Mouse (Mus musculus) stomach, postnatal 0 days (tissue): ENCODE results near the gene Zfp937. TPM values are rescaled to one million over a fixed set of nuclear protein-coding genes. Genes with fewer than 3 reads are reported as not detected.
"Not testable (repeated sequence)": the region's sequence is repeated elsewhere in the genome, so short reads cannot be mapped to it uniquely, and the experiment has no call there.

ENCODE experiments used
- ATAC-seq: fragments of 200-750 bp; cut with Nextera tagmentation; 2 replicates; pipeline ENCODE4 v1.8.0; 2017; ENCODE audit not compliant: low FRiP score, low TSS enrichment
- DNase-seq: peaks from one replicate; pipeline ENCODE4 v3.0.0-alpha.2; 2016; ENCODE audit warnings: low spot score
- H3K27ac ChIP-seq: fragments of 300-500 bp; sonication (generic); replicated peaks from 2 replicates; pipeline ENCODE4 v1.5.1; 2014; ENCODE audit warnings: mild to moderate bottlenecking, control low read depth
- H3K27me3 ChIP-seq: fragments of 300-500 bp; sonication (generic); 2 replicates; pipeline ENCODE4 v1.6.1; 2014; ENCODE audit warnings: low read length; ENCODE audit not compliant: control insufficient read depth, insufficient read depth
- H3K36me3 ChIP-seq: fragments of 300-500 bp; sonication (generic); 2 replicates; pipeline ENCODE4 v1.6.1; 2014; ENCODE audit warnings: low read length, mixed read lengths; ENCODE audit not compliant: control insufficient read depth, insufficient read depth
- H3K4me1 ChIP-seq: fragments of 300-500 bp; sonication (generic); replicated peaks from 2 replicates; pipeline ENCODE4 v1.6.1; 2014; ENCODE audit warnings: antibody characterized with exemption; ENCODE audit not compliant: control insufficient read depth, insufficient read depth
- H3K4me2 ChIP-seq: fragments of 300-500 bp; sonication (generic); replicated peaks from 2 replicates; pipeline ENCODE4 v1.6.1; 2014; ENCODE audit warnings: low read depth, mild to moderate bottlenecking, control low read depth, moderate library complexity
- H3K4me3 ChIP-seq: fragments of 300-500 bp; sonication (generic); 2 replicates; pipeline ENCODE4 v1.5.1; 2014; ENCODE audit warnings: low read depth, low read length, control low read depth
- H3K9ac ChIP-seq: fragments of 300-500 bp; sonication (generic); 2 replicates; pipeline ENCODE4 v1.6.1; 2014; ENCODE audit warnings: mild to moderate bottlenecking, low read length, control low read depth, mixed read lengths
- H3K9me3 ChIP-seq: fragments of 300-500 bp; sonication (generic); 2 replicates; pipeline ENCODE4 v1.6.1; 2016; ENCODE audit warnings: low read length; ENCODE audit not compliant: control insufficient read depth
- CTCF ChIP-seq: IDR thresholded peaks from 2 replicates; pipeline ENCODE4 v1.5.1; 2016; ENCODE audit warnings: antibody characterized with exemption, low read depth, mild to moderate bottlenecking, moderate library complexity
- EP300 ChIP-seq: optimal IDR thresholded peaks from 2 replicates; pipeline ENCODE3; 2016; ENCODE audit warnings: antibody characterized with exemption
- WGBS: fragments of 180-500 bp; shearing (Covaris S2); extraction: QIAGEN DNeasy Blood & Tissue Kit; methylation state at CpG from one replicate; pipeline ENCODE4 v1.1.7; 2014; 5-methylcytosine and 5-hydroxymethylcytosine counted together
- polyA plus RNA-seq: library from polyadenylated mRNA; unstranded; fragments of >200 nt; fragmentation: Nextera tagmentation; extraction: Ambion mirVana; gene quantifications from 2 replicates; pipeline ENCODE4 v1.2.1, GENCODE M21; 2015

Gene Zfp937
- 2.4 and 2.7 TPM in 2 replicates for polyA plus RNA-seq

GRCm38 (mm10) chr2:150217600-150218362 lies at the start of gene Zfp937:
Zfp937 (plus strand) TSS chr2:150218073.
- H3K9me3 ChIP-seq, H3K4me1 ChIP-seq, H3K9ac ChIP-seq, H3K36me3 ChIP-seq, H3K27me3 ChIP-seq: not testable (repeated sequence)
- ATAC-seq (peak; percentile 100), DNase-seq (peak; percentile 56)
- Histone ChIP-seq H3K4me2 (peak within 1 kb of the TSS; percentile 45), H3K4me3 (peak within 1 kb of the TSS; percentile 33), H3K27ac (0 out of 2 replicates have a peak within 1 kb of the TSS, but pooled peaks have one; percentile 18)
- WGBS, result 0% methylated on average over 15 of the region's 15 CpGs

GRCm38 (mm10) chr2:150173833-150174232 lies 44.0 kb upstream of the Zfp937 start:
- Histone ChIP-seq H3K36me3 (no peaks in the 10 kb centered on the region), H3K27ac (no peak overlapping the region), H3K9me3 (no peaks in the 10 kb centered on the region), H3K4me2 (no peak overlapping the region), H3K4me1 (no peaks in the 10 kb centered on the region), H3K4me3 (no peak overlapping the region), H3K9ac (no peak overlapping the region), H3K27me3 (no peaks in the 10 kb centered on the region)
- TF ChIP-seq EP300 (no peak), CTCF (no peak)
- no peak for DNase-seq
- ATAC-seq, result no peak

- H3K4me3 ChIP-seq, H3K9me3 ChIP-seq, H3K27ac ChIP-seq, H3K27me3 ChIP-seq, H3K4me2 ChIP-seq, DNase-seq, H3K9ac ChIP-seq, H3K36me3 ChIP-seq, H3K4me1 ChIP-seq, ATAC-seq: not testable (repeated sequence)
- WGBS, result 75% methylated on average over 4 of the region's 4 CpGs
Observed at GRCm38 (mm10) chr2:150179579-150179978, 38.3 kb upstream of the Zfp937 start, which contains the start of gene Gm10770. Gm10770 (minus strand) TSS chr2:150179679.

- H3K4me2 ChIP-seq, ATAC-seq: not testable (repeated sequence)
Observed at GRCm38 (mm10) chr2:150181046-150181445, 36.8 kb upstream of the Zfp937 start.

GRCm38 (mm10) chr2:150181570-150181999 lies 36.3 kb upstream of the Zfp937 start, which contains the start of gene Gm14139:
Gm14139 (plus strand) TSS chr2:150181755.
- not testable (repeated sequence) for H3K27ac ChIP-seq, ATAC-seq

More at GRCm38 (mm10) chr2:150181046-150181445, 36.8 kb upstream of the Zfp937 start:
- DNase-seq, H3K4me3 ChIP-seq, H3K9me3 ChIP-seq, H3K9ac ChIP-seq, H3K4me1 ChIP-seq, H3K36me3 ChIP-seq, H3K27me3 ChIP-seq, H3K27ac ChIP-seq: not testable (repeated sequence)

GRCm38 (mm10) chr2:150218363-150218725 lies 471 bp downstream of the Zfp937 start:
- not testable (repeated sequence) for H3K9ac ChIP-seq

More at GRCm38 (mm10) chr2:150181570-150181999, 36.3 kb upstream of the Zfp937 start, which contains the start of gene Gm14139:
- not testable (repeated sequence) for H3K4me1 ChIP-seq, H3K36me3 ChIP-seq, H3K27me3 ChIP-seq, H3K4me2 ChIP-seq, H3K4me3 ChIP-seq, H3K9ac ChIP-seq, DNase-seq, H3K9me3 ChIP-seq
- 72% methylated on average over 7 of the region's 7 CpGs for WGBS

GRCm38 (mm10) chr2:150223263-150223662 lies 5.4 kb downstream of the Zfp937 start:
- not testable (repeated sequence) for H3K4me1 ChIP-seq, ATAC-seq, H3K4me3 ChIP-seq, H3K27ac ChIP-seq, H3K36me3 ChIP-seq, H3K27me3 ChIP-seq, H3K9me3 ChIP-seq, DNase-seq, H3K9ac ChIP-seq, H3K4me2 ChIP-seq

More at GRCm38 (mm10) chr2:150218363-150218725, 471 bp downstream of the Zfp937 start:
- not testable (repeated sequence) for H3K9me3 ChIP-seq, H3K4me1 ChIP-seq, H3K27me3 ChIP-seq, DNase-seq, H3K36me3 ChIP-seq, ATAC-seq
- WGBS, result 4% methylated on average over 2 of the region's 4 CpGs
- H3K4me3 ChIP-seq, result peak overlapping the region; percentile 33
- H3K4me2 ChIP-seq, result peak overlapping the region; percentile 45
- 0 out of 2 replicates have a peak overlapping the region, but pooled peaks have one; percentile 18 for H3K27ac ChIP-seq
